Comparison of ENCODE assay signal across 11 mouse cellular contexts in the genomic region with DNA sequence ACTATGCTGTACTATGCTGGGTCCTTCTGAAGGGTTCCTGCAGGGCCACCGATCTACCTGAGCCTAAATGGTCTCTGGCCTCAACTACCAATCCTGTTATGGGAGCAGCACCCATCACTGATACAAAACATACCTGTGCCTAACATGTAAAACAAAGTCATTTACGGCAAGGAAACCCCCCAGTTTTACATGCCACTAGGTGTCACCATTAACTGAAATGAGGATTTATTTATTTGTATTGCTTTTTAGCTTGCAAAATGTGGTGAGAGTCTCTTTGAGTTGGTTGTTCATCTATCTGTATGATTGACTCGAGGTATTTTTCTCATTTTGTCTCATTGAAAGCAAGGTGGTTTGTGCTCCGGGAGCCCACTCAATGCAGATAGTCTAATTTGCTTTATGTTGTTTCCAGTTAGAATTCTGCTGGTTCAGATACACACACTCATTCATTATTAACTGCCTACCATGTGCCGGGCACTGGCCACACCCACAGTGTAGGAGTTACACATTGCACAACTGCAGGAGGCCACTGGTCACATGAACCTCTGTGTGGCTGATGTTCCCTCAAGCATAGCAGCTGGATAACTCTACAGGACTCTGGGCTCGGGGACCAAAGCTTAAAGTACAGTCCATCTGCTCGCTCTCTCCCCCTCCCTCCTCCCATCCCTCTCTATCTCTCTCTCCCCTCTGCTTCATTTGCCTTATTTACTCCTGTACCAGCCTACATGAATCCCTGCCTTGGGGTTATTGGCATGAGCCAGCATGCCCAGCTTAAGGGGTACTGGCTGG. TPM values are rescaled to one million over a fixed set of nuclear protein-coding genes. Genes with fewer than 3 reads are reported as not detected.
A peak's percentile ranks its signal among the peaks of the same experiment; 100 is the strongest.
DNase-seq lines count a peak whose midpoint lies in the region; TF ChIP-seq lines count a peak whose summit lies in the region.
"Had no signal": no experiment of that assay in that cellular context is flagged by ENCODE, and none has a peak within 500 bp of the region (broad histone marks: within the 10 kb centered on the region; RNA-seq: fewer than 3 reads in every experiment).

No protein-coding gene starts in this region.

- in situ Hi-C loops in CH12.LX (cut with MboI; ENCODE audit: low pct_ligation_motif_present, low pct_unique_long_range_greater_than_20kb, low sequenced_read_pairs), result loop anchor here (10.0 kb wide), 1 partner anchor 53 kb away; no protein-coding TSS in a partner anchor

- H3K4me3 ChIP-seq in CH12.LX (replicated peaks in 1 of 3; ENCODE audit: low read depth in 2 of 3, low read length in 2 of 3, poor library complexity in 1 of 3) (no peak overlapping the region), macrophage (ENCODE audit: inconsistent target) (no peak overlapping the region)
- H3K4me3 ChIP-seq in bone marrow macrophage, adult 2 months (ENCODE audit: insufficient read depth, low read length), result no peak overlapping the region
- H3K4me3 ChIP-seq: embryonic facial prominence, embryonic 12.5 days had no signal

- TF ChIP-seq RAD21 in CH12.LX (IDR thresholded peaks at IDR 0.05; ENCODE audit: low read depth, low read length), result no peak

- TF ChIP-seq EP300 in CH12.LX (IDR thresholded peaks at IDR 0.05; ENCODE audit: low read length), result no peak

- H3K27ac ChIP-seq in CH12.LX (ENCODE audit: insufficient read depth, low read depth) (no peak overlapping the region), macrophage (0 out of 2 replicates have a peak overlapping the region, but pooled peaks have one; percentile 19)
- peak overlapping the region; percentile 62 for H3K27ac ChIP-seq in bone marrow macrophage, adult 2 months (ENCODE audit: insufficient read depth, low read depth, low read length)
- H3K27ac ChIP-seq: embryonic facial prominence, embryonic 12.5 days had no signal

- H3K36me3 ChIP-seq in CH12.LX (replicated peaks in 1 of 2; ENCODE audit: control insufficient read depth in 1 of 2, insufficient read depth in 1 of 2, low read length in 1 of 2) (no peaks in the 10 kb centered on the region), macrophage (ENCODE audit: inconsistent target) (no peaks in the 10 kb centered on the region)
- H3K36me3 ChIP-seq: embryonic facial prominence, embryonic 12.5 days; G1E had no signal

- dilution Hi-C loops in CH12.LX (cut with MboI; ENCODE audit: extremely low pct_ligation_motif_present, extremely low pct_unique_long_range_greater_than_20kb, low sequenced_read_pairs), result no loop called here

- no peak for DNase-seq in CH12.LX (ENCODE audit: extremely low read depth)
- peak; percentile 88 to 95 for DNase-seq in kidney, postnatal 36 days
- no peak for DNase-seq in thymus, postnatal 25 days
- DNase-seq in spleen, postnatal 14 days (ENCODE audit: low spot score in 2 of 2), result no peak
- DNase-seq in layer of hippocampus, postnatal 14 days (ENCODE audit: low spot score in 2 of 2), result no peak
- no peak for DNase-seq in frontal cortex, postnatal 14 days (ENCODE audit: low spot score in 2 of 2)
- DNase-seq: heart, adult 18-20 months had no signal

- H3K9ac ChIP-seq in CH12.LX (ENCODE audit: insufficient read depth, low read depth), result no peak overlapping the region
- H3K9ac ChIP-seq: embryonic facial prominence, embryonic 12.5 days had no signal

- H3K4me2 ChIP-seq in CH12.LX (ENCODE audit: insufficient read depth, low read depth, poor library complexity, severe bottlenecking), result no peak overlapping the region
- H3K4me2 ChIP-seq: embryonic facial prominence, embryonic 12.5 days had no signal

- no peaks in the 10 kb centered on the region for H3K27me3 ChIP-seq in CH12.LX (replicated peaks)
- H3K27me3 ChIP-seq: embryonic facial prominence, embryonic 12.5 days had no signal

- 57% methylated on average over 6 of the region's 7 CpGs for WGBS in macrophage (ENCODE audit: missing documents)

- H3K9me3 ChIP-seq in CH12.LX (replicated peaks; ENCODE audit: low read length), result no peaks in the 10 kb centered on the region
- H3K9me3 ChIP-seq: embryonic facial prominence, embryonic 12.5 days; G1E had no signal

- H3K4me1 ChIP-seq in CH12.LX (ENCODE audit: control insufficient read depth in 1 of 2, insufficient read depth in 2 of 2), result no peaks in the 10 kb centered on the region
- peaks cover 16% of the 10 kb centered on the region for H3K4me1 ChIP-seq in bone marrow macrophage, adult 2 months (ENCODE audit: control insufficient read depth, insufficient read depth, low read length)
- H3K4me1 ChIP-seq: embryonic facial prominence, embryonic 12.5 days had no signal

- H3K79me2 ChIP-seq in CH12.LX (replicated peaks; ENCODE audit: control insufficient read depth, extremely low read depth, insufficient read depth, poor library complexity, severe bottlenecking) (no peaks in the 10 kb centered on the region), macrophage (ENCODE audit: inconsistent target) (no peaks in the 10 kb centered on the region)

- no peak for TF ChIP-seq POLR2A in CH12.LX (IDR thresholded peaks at IDR 0.05; ENCODE audit: low read depth, low read length)
- TF ChIP-seq POLR2A in bone marrow macrophage, adult 2 months (IDR thresholded peaks at IDR 0.05; ENCODE audit: borderline replicate concordance, low read depth, low read length), result no peak

- peak in 1 of 2 experiments; percentile 24; a peak in 2 of 4 replicates for TF ChIP-seq CTCF in CH12.LX (conservative IDR thresholded peaks at IDR 0.05 in 1 of 2, IDR thresholded peaks at IDR 0.05 in 1 of 2; ENCODE audit: low read depth in 2 of 2, low read length in 2 of 2)
- no peak for TF ChIP-seq CTCF in bone marrow macrophage, adult 2 months (IDR thresholded peaks at IDR 0.05; ENCODE audit: low read depth, low read length)

TF ChIP-seq in CH12.LX, 34 proteins besides CTCF, POLR2A, EP300 and RAD21:
- TF ChIP-seq SMC3 (IDR thresholded peaks at IDR 0.05; ENCODE audit: low read depth, low read length), result peak; percentile 14; the same call in 1 of the 2 replicates
- TF ChIP-seq CHD2 (IDR thresholded peaks at IDR 0.05; ENCODE audit: low read length), result no peak
TF ChIP-seq in CH12.LX: peak in this region for 1.

RNA-seq across cellular contexts. Expression of a gene that starts 15.9 kb away (rescaled TPM):
- total RNA-seq in CH12.LX (2012; rRNA removed) (16.4 and 17.8 TPM in 2 replicates), CH12.LX (2014; rRNA removed) (33.8 and 38.0 TPM in 2 replicates)
- polyA plus RNA-seq in CH12.LX (2012; ENCODE audit: insufficient read length, low read depth) (28.8 and 34.6 TPM in 2 replicates), macrophage (2018) (0.09 to 0.11 TPM in 2 of 3 replicates, not detected in the other)
- polyA plus RNA-seq in bone marrow macrophage, adult 2 months (2012; ENCODE audit: insufficient read depth, insufficient read length, missing spikeins), result not detected in 2 replicates
- under 1 TPM in 1 of 26 experiments, not detected in 25; 0.28 TPM for total RNA-seq in macrophage (2018; cell fraction: chromatin; rRNA removed)
- under 1 TPM in 1 of 26 experiments, not detected in 25; 0.05 TPM for total RNA-seq in macrophage (2018; cell fraction: cytosol; rRNA removed)
- total RNA-seq in macrophage (2018; cell fraction: nucleus; rRNA removed), result not detected
- total RNA-seq in layer of hippocampus, postnatal 14 days (2021), result 10 to 100 TPM; 34.1 to 47.0 TPM
- total RNA-seq: heart, adult 18-20 months had no signal
- polyA plus RNA-seq: G1E had no signal

Comparison
In these comparisons a context has a peak if more than half of its experiments do, and no peak if none do; other contexts are left out.
1. DNase-seq: peak in kidney, postnatal 36 days (2 of 2); none in CH12.LX (single experiment), thymus, postnatal 25 days (single experiment), spleen, postnatal 14 days (0 of 2), layer of hippocampus, postnatal 14 days (0 of 2) and frontal cortex, postnatal 14 days (0 of 2).
2. RNA of a gene that starts 15.9 kb away (polyA plus RNA-seq): 28.8 to 34.6 TPM in CH12.LX; 0.09 to 0.11 TPM in macrophage and not detected in bone marrow macrophage, adult 2 months; every median in the first group is over 10 times any median in the second.